Mouse (Mus musculus): ENCODE results near the gene Wdr82.

The Wdr82 gene

GRCm38 (mm10) chr9:106225469-106226150, 54.9 kb downstream of the Wdr82 start:
- no peak for DNase-seq (ENCODE audit: low read depth)

- no peak for DNase-seq (ENCODE audit: low read depth)
These were observed 55.5 kb downstream of the Wdr82 start for GRCm38 (mm10) chr9:106226151-106226682.

GRCm38 (mm10) chr9:106227790-106228429, 57.2 kb downstream of the Wdr82 start:
- DNase-seq (ENCODE audit: low read depth) = no peak

GRCm38 (mm10) chr9:106230051-106230733, 59.5 kb downstream of the Wdr82 start:
- no peak for DNase-seq (ENCODE audit: low read depth)

- peak; percentile 22 for DNase-seq (ENCODE audit: low read depth)
These were observed 60.0 kb downstream of the Wdr82 start for GRCm38 (mm10) chr9:106230734-106231106.

GRCm38 (mm10) chr9:106231220-106231619, 60.5 kb downstream of the Wdr82 start:
- no peak for DNase-seq (ENCODE audit: low read depth)

GRCm38 (mm10) chr9:106231816-106232215, 61.1 kb downstream of the Wdr82 start:
- DNase-seq (ENCODE audit: low read depth) = no peak

- no peak for DNase-seq (ENCODE audit: low read depth)
These were observed 62.2 kb downstream of the Wdr82 start for GRCm38 (mm10) chr9:106232956-106233355.

- DNase-seq (ENCODE audit: low read depth) = no peak
These were observed 63.2 kb downstream of the Wdr82 start for GRCm38 (mm10) chr9:106233953-106234352.

GRCm38 (mm10) chr9:106235194-106235830, 64.6 kb downstream of the Wdr82 start:
- DNase-seq (ENCODE audit: low read depth) = no peak

- no peak for DNase-seq (ENCODE audit: low read depth)
These were observed 65.6 kb downstream of the Wdr82 start for GRCm38 (mm10) chr9:106236156-106236817.

- DNase-seq (ENCODE audit: low read depth) = peak; percentile 44
These were observed 66.1 kb downstream of the Wdr82 start for GRCm38 (mm10) chr9:106236818-106237211.

- DNase-seq (ENCODE audit: low read depth) = no peak
These were observed 66.7 kb downstream of the Wdr82 start for GRCm38 (mm10) chr9:106237401-106237800.

GRCm38 (mm10) chr9:106237878-106238277, 67.2 kb downstream of the Wdr82 start:
- DNase-seq (ENCODE audit: low read depth) = no peak

Measured in NIH3T3 (cell line).